Mouse (Mus musculus) embryonic facial prominence, embryonic 12.5 days (tissue): Measurements from ENCODE around the gene Adat1. TPM values are rescaled to one million over a fixed set of nuclear protein-coding genes. Genes with fewer than 3 reads are reported as not detected.

Experiments used
- ATAC-seq: fragments of 200-750 bp; cut with Nextera tagmentation; 2 replicates; pipeline ENCODE4 v1.8.0; 2017; ENCODE audit not compliant: insufficient number of reproducible peaks, insufficient read depth, low FRiP score, low TSS enrichment
- H3K27ac ChIP-seq: fragments of 300-500 bp; sonication (generic); 2 replicates; pipeline ENCODE4 v1.5.1; 2016; ENCODE audit warnings: mild to moderate bottlenecking
- H3K27me3 ChIP-seq: fragments of 300-500 bp; sonication (generic); 2 replicates; pipeline ENCODE4 v1.6.1; 2016; ENCODE audit warnings: mild to moderate bottlenecking, moderate library complexity
- H3K36me3 ChIP-seq: fragments of 300-500 bp; sonication (generic); 2 replicates; pipeline ENCODE4 v1.6.1; 2016; ENCODE audit warnings: mild to moderate bottlenecking
- H3K4me1 ChIP-seq: fragments of 300-500 bp; sonication (generic); 2 replicates; pipeline ENCODE4 v1.6.1; 2016
- H3K4me2 ChIP-seq: fragments of 300-500 bp; sonication (generic); replicated peaks from 2 replicates; pipeline ENCODE4 v1.6.1; 2016; ENCODE audit warnings: mild to moderate bottlenecking, moderate library complexity
- H3K4me3 ChIP-seq: fragments of 300-500 bp; sonication (generic); 2 replicates; pipeline ENCODE4 v1.5.1; 2016; ENCODE audit warnings: mild to moderate bottlenecking
- H3K9ac ChIP-seq: fragments of 300-500 bp; sonication (generic); 2 replicates; pipeline ENCODE4 v1.6.1; 2016; ENCODE audit warnings: mild to moderate bottlenecking, moderate library complexity
- H3K9me3 ChIP-seq: fragments of 300-500 bp; sonication (generic); 2 replicates; pipeline ENCODE4 v1.6.1; 2016; ENCODE audit warnings: mild to moderate bottlenecking, moderate library complexity
- WGBS: fragments of 180-500 bp; shearing (Covaris S2); methylation state at CpG from one replicate; pipeline ENCODE4 v1.1.7; 2016; 5-methylcytosine and 5-hydroxymethylcytosine counted together
- polyA plus RNA-seq: library from polyadenylated mRNA; unstranded; fragments of >200 nt; fragmentation: Nextera tagmentation; extraction: Ambion mirVana; gene quantifications from 2 replicates; pipeline ENCODE4 v1.2.1, GENCODE M21; 2016

Adat1 gene
- polyA plus RNA-seq, 1 experiment from 2014 or later: 11.5 TPM

GRCm38 (mm10) chr8:111967246-111967870 is 24.7 kb downstream of the Adat1 start:
- H3K9me3 ChIP-seq: no peaks in the 10 kb centered on the region
- no peaks in the 10 kb centered on the region for H3K4me1 ChIP-seq
- H3K9ac ChIP-seq: no peak overlapping the region
- ATAC-seq: no peak
- 83% methylated on average over 5 of the region's 5 CpGs for WGBS
- peaks cover 16% of the 10 kb centered on the region for H3K36me3 ChIP-seq
- no peak overlapping the region for H3K27ac ChIP-seq
- no peak overlapping the region for H3K4me3 ChIP-seq
- no peaks in the 10 kb centered on the region for H3K27me3 ChIP-seq
- no peak overlapping the region for H3K4me2 ChIP-seq

GRCm38 (mm10) chr8:111964849-111965561 is 27.1 kb downstream of the Adat1 start:
- peaks cover 13% of the 10 kb centered on the region for H3K36me3 ChIP-seq
- no peak overlapping the region for H3K27ac ChIP-seq
- WGBS: 72% methylated on average over 7 of the region's 7 CpGs
- H3K4me3 ChIP-seq: no peak overlapping the region
- H3K9me3 ChIP-seq: no peaks in the 10 kb centered on the region
- no peak overlapping the region for H3K4me2 ChIP-seq
- no peaks in the 10 kb centered on the region for H3K27me3 ChIP-seq
- H3K4me1 ChIP-seq: no peaks in the 10 kb centered on the region
- no peak overlapping the region for H3K9ac ChIP-seq
- no peak for ATAC-seq

GRCm38 (mm10) chr8:111964351-111964750 is 27.8 kb downstream of the Adat1 start:
- Histone ChIP-seq H3K4me1 (no peaks in the 10 kb centered on the region), H3K27me3 (no peaks in the 10 kb centered on the region), H3K27ac (no peak overlapping the region), H3K9me3 (no peaks in the 10 kb centered on the region), H3K9ac (no peak overlapping the region), H3K4me3 (no peak overlapping the region), H3K36me3 (peaks cover 13% of the 10 kb centered on the region), H3K4me2 (no peak overlapping the region)
- ATAC-seq: no peak
- 53% methylated on average over 5 of the region's 5 CpGs for WGBS

- ATAC-seq: no peak
- Histone ChIP-seq H3K27ac (no peak overlapping the region), H3K27me3 (no peaks in the 10 kb centered on the region), H3K4me1 (no peaks in the 10 kb centered on the region), H3K4me2 (no peak overlapping the region), H3K36me3 (peaks cover 20% of the 10 kb centered on the region), H3K9ac (no peak overlapping the region), H3K4me3 (no peak overlapping the region), H3K9me3 (no peaks in the 10 kb centered on the region)
- 77% methylated on average over 4 of the region's 4 CpGs for WGBS
Measured at GRCm38 (mm10) chr8:111963546-111963945, 28.6 kb downstream of the Adat1 start.

- H3K27me3 ChIP-seq: no peaks in the 10 kb centered on the region
- 73% methylated on average over 10 of the region's 10 CpGs for WGBS
- H3K27ac ChIP-seq: no peak overlapping the region
- no peaks in the 10 kb centered on the region for H3K4me1 ChIP-seq
- no peaks in the 10 kb centered on the region for H3K9me3 ChIP-seq
- peaks cover 20% of the 10 kb centered on the region for H3K36me3 ChIP-seq
- no peak overlapping the region for H3K4me2 ChIP-seq
- no peak for ATAC-seq
- H3K9ac ChIP-seq: no peak overlapping the region
- H3K4me3 ChIP-seq: no peak overlapping the region
Measured at GRCm38 (mm10) chr8:111963091-111963490, 29.0 kb downstream of the Adat1 start.

- ATAC-seq: no peak
- Histone ChIP-seq H3K4me3 (no peak overlapping the region), H3K27ac (no peak overlapping the region), H3K4me1 (no peaks in the 10 kb centered on the region), H3K4me2 (no peak overlapping the region), H3K9me3 (no peaks in the 10 kb centered on the region), H3K27me3 (no peaks in the 10 kb centered on the region), H3K36me3 (0 out of 2 replicates have a peak, but pooled peaks cover 16% of the 10 kb centered on the region), H3K9ac (no peak overlapping the region)
- WGBS: 61% methylated on average over 1 of the region's 1 CpGs
Measured at GRCm38 (mm10) chr8:111962589-111962988, 29.5 kb downstream of the Adat1 start.

GRCm38 (mm10) chr8:111961330-111961729 is 30.8 kb downstream of the Adat1 start:
- Histone ChIP-seq H3K4me3 (no peak overlapping the region), H3K27ac (no peak overlapping the region), H3K9ac (no peak overlapping the region), H3K4me1 (no peaks in the 10 kb centered on the region), H3K27me3 (no peaks in the 10 kb centered on the region), H3K9me3 (no peaks in the 10 kb centered on the region), H3K4me2 (no peak overlapping the region), H3K36me3 (peaks cover 24% of the 10 kb centered on the region)
- ATAC-seq: no peak
- 71% methylated on average over 3 of the region's 3 CpGs for WGBS

GRCm38 (mm10) chr8:111960591-111961321 is 31.3 kb downstream of the Adat1 start:
- Histone ChIP-seq H3K4me2 (no peak overlapping the region), H3K9me3 (no peaks in the 10 kb centered on the region), H3K27me3 (no peaks in the 10 kb centered on the region), H3K4me1 (no peaks in the 10 kb centered on the region), H3K4me3 (no peak overlapping the region), H3K9ac (no peak overlapping the region), H3K36me3 (peaks cover 29% of the 10 kb centered on the region), H3K27ac (no peak overlapping the region)
- ATAC-seq: no peak
- WGBS: 71% methylated on average over 15 of the region's 15 CpGs

- H3K27ac ChIP-seq: no peak overlapping the region
- H3K4me2 ChIP-seq: no peak overlapping the region
- H3K27me3 ChIP-seq: no peaks in the 10 kb centered on the region
- WGBS: 92% methylated on average over 2 of the region's 2 CpGs
- no peak overlapping the region for H3K9ac ChIP-seq
- H3K36me3 ChIP-seq: peaks cover 55% of the 10 kb centered on the region
- H3K9me3 ChIP-seq: no peaks in the 10 kb centered on the region
- no peaks in the 10 kb centered on the region for H3K4me1 ChIP-seq
- H3K4me3 ChIP-seq: no peak overlapping the region
- no peak for ATAC-seq
Measured at GRCm38 (mm10) chr8:111957231-111957630, 34.9 kb downstream of the Adat1 start.

- Histone ChIP-seq H3K27me3 (no peaks in the 10 kb centered on the region), H3K36me3 (peaks cover 65% of the 10 kb centered on the region), H3K9ac (no peak overlapping the region), H3K27ac (no peak overlapping the region), H3K4me2 (no peak overlapping the region), H3K4me1 (no peaks in the 10 kb centered on the region), H3K4me3 (no peak overlapping the region), H3K9me3 (no peaks in the 10 kb centered on the region)
- ATAC-seq: no peak
- WGBS: 92% methylated on average over 5 of the region's 5 CpGs
Measured at GRCm38 (mm10) chr8:111955879-111956278, 36.2 kb downstream of the Adat1 start.

GRCm38 (mm10) chr8:111954844-111955594 is 37.1 kb downstream of the Adat1 start:
- H3K4me1 ChIP-seq: no peaks in the 10 kb centered on the region
- no peak overlapping the region for H3K4me3 ChIP-seq
- H3K9ac ChIP-seq: no peak overlapping the region
- no peak for ATAC-seq
- H3K27me3 ChIP-seq: no peaks in the 10 kb centered on the region
- peaks cover 67% of the 10 kb centered on the region for H3K36me3 ChIP-seq
- 72% methylated on average over 4 of the region's 4 CpGs for WGBS
- no peak overlapping the region for H3K27ac ChIP-seq
- H3K9me3 ChIP-seq: no peaks in the 10 kb centered on the region
- H3K4me2 ChIP-seq: no peak overlapping the region
